Mouse (Mus musculus): ENCODE results near the gene Unk.

Unk gene

DNA sequence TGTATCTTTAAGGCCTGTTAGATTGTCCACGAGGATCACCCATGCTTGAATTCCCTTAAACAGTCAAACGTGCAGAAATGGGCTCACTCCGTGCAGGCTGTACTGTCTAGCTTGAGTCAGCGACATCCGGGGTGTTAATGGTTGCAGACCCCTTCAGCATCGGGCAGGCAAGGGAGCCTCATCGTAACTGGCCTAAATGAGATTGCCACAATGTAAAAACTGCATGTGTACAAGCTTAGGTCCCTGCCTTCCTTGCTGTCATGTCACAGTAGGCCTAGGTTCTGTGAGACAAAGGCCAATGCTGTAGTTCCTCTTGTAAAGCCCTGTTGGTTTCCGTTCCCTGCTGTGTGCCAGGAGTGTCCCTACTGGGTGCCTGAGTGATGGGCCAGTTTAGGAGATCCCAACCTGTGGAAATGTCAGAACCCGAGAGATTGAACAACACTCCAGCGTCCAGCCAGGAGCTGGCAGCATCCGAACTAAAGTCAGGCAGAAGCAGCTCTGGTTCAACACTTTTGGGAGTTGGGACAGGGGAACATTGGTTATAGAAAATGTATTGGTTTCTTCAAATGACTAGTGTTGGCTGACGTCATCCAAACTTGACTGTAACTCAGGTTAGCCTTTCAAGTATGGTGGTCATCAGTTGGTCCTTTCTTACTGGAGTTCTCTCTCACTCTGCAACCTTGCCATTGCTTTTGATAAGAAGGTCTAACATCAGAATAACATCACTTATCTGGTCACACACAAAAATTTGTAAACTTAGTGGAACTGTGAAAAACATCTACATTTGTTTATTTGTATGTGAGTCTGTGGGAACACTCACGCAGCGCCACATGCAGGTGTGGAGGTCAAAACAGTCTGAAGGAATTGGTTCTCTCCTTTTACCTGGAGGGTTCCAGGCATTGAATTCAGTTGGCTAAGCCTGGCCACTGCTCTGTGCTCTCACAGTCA, 1.1 kb downstream of the Unk start:
- peak; percentile 51 for DNase-seq (ENCODE audit: low read depth, low spot score)

DNA sequence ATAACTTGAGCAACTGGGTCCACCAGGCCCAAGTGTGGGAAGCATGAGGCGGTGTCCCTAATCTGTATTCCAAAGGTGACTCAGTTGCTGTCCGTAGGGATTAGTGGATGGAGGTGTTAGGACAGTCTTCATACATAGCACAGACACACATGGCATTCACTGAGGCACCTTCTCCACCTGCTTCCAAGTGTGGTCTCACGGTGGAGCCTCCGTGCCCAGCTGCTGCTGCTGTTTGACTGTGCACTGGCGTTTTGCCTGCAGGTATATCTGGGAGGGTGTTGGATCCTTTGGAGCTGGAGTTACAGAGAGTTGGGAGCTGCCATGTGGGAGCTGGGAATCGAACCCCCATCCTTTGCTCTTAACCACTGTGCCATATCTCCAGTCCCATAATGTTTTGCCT, 4.5 kb downstream of the Unk start:
- no peak for DNase-seq (ENCODE audit: low read depth, low spot score)

- no peak for DNase-seq (ENCODE audit: low read depth, low spot score)
Measured at GRCm38 (mm10) chr11:116036671-116037070, 6.5 kb downstream of the Unk start.

DNA sequence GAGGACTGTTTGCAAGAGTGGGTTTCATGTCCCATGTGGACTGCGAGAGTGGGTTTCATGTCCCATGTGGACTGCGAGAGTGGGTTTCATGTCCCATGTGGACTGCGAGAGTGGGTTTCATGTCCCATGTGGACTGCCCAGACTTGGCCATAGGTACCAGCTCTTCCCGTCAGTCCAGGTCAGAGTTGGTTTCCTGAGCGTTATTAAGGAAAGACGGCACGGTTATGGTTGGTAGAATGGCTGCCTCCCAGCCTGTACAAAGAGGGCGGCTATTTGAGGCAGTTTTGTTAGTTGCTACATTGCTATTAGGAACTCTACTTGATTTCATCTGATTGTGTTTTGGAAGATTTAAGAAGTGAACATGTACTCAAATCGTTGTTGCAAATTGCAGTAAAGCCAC, 7.7 kb downstream of the Unk start:
- no peak for DNase-seq (ENCODE audit: low read depth, low spot score)

DNA sequence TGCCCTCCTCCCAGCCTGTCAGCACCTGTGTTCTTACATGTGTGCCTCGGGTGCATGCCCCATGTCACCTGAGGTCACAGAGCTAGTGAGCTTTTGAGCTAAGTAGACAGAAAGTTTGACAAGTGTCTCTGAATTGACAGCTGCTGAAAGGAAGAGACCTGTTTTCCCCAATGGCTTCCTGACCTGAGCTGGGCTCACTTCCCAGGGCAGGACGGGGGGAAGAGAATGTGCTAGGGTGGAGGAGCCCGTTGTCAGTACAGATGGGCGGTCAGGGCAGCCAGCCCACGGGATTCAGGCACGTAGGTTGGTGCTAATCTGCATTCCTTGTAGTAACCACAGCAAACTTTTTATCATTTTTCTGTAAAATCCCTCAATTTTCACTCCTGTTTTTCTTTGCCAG, 10.5 kb downstream of the Unk start:
- no peak for DNase-seq (ENCODE audit: low read depth, low spot score)

GRCm38 (mm10) chr11:116041833-116042232, 11.7 kb downstream of the Unk start:
- DNase-seq (ENCODE audit: low read depth, low spot score) = no peak

DNA sequence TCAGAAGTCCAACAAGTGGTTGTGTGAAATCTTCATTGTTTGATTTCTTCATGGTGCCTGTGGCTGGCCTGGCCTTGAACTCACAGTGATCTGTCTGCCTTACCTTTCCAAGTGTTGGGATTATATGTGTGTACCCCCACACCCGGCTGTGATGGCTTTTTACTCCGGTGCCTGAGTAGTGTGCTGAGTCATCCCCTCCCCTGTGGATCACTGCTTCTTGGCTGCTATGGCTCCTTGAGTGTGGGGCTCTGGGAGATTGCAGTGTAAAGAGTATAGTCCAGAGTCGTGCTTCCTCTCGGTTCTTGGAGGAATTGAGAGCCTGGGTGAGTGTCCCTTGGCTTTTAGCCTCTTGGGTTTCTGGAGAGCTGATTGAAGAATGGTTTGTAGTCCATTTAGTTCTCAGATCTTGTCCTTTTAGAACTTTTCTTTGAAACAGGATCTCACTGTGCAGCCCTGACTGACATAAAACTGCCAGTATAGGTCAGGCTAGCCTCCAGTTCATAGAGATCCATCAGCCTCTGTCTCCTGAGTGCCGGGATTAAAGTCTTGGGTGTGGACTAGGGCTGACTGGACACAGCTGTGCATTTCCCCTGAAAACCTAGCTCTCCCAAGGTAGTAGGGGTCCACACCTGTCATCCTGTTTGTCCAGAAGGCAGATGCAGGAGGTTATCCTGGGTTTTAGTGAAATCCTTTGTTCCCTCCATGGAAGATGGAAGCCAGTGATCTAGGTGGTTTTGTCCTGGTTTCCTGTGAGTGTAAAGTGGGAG, 12.4 kb downstream of the Unk start:
- DNase-seq (ENCODE audit: low read depth, low spot score) = no peak

DNA sequence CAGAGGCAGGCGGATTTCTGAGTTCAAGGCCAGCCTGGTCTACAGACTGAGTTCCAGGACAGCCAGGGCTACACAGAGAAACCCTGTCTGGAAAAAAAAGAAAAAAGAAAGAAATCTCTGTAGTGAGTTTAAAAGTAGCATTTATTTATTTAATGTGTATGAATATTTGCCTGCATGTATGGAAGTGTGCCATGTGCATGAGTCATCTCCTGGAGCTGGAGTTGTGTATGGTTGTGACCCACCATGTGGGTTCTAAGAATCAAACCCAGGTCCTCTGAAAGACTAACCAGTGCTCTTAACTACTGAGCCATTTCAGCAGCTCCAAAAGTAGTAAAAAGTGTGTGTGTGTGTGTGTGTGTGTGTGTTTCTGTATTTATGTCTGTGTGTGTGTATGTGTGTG, 13.2 kb downstream of the Unk start:
- DNase-seq (ENCODE audit: low read depth, low spot score) = no peak

GRCm38 (mm10) chr11:116045173-116045572, 15.1 kb downstream of the Unk start:
- no peak for DNase-seq (ENCODE audit: low read depth, low spot score)

DNA sequence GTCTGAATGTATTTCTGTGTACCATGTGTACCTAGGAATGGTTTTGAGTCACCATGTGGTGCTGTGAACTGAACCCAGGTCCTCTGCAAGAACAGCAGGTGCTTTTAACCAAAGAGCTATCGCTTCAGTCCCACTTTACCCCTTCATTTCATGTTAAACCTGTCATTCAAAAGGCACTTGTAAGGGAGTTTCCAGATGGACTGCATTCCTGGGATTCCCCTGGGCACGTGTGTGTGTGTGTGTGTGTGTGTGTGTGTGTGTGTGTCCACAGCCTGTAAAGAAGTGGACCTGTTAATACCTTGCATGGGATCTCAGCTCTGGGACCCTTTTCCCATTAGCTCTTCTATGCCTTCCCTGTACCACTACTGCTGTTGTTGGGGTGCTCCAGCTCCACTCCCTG, 19.5 kb downstream of the Unk start:
- DNase-seq (ENCODE audit: low read depth, low spot score) = no peak

DNA sequence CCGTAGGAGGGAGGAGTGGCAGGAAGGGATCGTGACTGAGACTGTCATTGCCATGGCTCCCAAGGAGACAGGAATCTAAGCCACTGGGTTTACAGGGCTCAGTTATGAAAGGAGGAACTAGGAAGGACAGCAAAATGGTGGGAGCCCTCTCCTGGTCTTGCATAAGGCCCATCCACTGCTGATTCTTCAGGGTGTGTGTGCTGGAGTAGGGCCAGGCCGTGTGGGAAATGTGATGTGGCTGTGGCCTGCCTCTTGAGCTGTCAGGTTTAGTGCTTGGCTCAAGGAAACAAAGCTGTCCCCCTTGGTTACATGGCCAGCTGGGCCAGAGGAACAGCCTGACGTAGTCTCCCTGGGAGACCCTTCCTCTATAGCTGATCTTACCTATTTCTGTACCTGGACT, 20.1 kb downstream of the Unk start:
- DNase-seq (ENCODE audit: low read depth, low spot score) = no peak

DNA sequence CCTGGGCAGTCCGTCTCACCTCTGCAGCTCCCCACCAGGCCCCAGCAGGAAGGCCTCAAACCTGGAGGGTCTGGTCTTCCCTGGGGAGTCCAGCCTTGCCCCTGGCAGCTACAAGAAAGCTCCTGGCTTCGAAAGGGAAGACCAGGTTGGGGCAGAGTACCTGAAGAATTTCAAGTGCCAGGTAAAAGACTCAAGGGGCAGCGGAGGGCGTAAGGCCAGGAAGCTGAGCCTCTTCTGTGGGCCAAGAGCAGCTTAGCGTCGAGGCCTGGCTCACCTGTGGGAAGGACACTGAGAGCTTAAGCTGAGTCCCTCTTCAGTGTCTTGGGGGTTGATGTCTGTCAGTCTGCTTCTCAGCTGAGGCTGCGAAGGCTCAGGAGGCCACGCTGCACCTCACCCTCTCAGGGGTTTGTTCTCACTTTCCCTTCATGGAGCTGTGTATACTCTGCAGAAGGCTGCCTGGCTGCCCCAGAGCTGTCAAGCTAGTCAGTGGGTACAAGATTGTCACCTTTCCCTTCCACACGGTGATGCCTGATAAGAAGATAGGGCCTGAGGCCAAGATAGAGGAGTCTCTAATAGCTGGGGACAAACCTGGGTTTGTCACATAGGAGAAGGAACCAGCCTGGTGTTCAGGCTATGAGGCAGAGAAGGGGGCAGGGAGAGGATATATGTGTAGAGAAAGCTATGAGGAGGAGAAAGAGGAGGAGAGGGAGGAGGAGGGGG, 23.5 kb downstream of the Unk start:
- no peak for DNase-seq (ENCODE audit: low read depth, low spot score)

- DNase-seq (ENCODE audit: low read depth, low spot score) = no peak
Measured at GRCm38 (mm10) chr11:116055873-116056272, 25.8 kb downstream of the Unk start.

- DNase-seq (ENCODE audit: low read depth, low spot score) = peak; percentile 29
Measured at GRCm38 (mm10) chr11:116057237-116057881, 27.2 kb downstream of the Unk start.

GRCm38 (mm10) chr11:116058022-116058614, 28.0 kb downstream of the Unk start:
- DNase-seq (ENCODE audit: low read depth, low spot score) = no peak

- no peak for DNase-seq (ENCODE audit: low read depth, low spot score)
Measured at GRCm38 (mm10) chr11:116058868-116059690, 29.0 kb downstream of the Unk start.

GRCm38 (mm10) chr11:116059691-116060025, 29.5 kb downstream of the Unk start:
- DNase-seq (ENCODE audit: low read depth, low spot score) = no peak

- no peak for DNase-seq (ENCODE audit: low read depth, low spot score)
Measured at GRCm38 (mm10) chr11:116060596-116060995, 30.5 kb downstream of the Unk start.

DNA sequence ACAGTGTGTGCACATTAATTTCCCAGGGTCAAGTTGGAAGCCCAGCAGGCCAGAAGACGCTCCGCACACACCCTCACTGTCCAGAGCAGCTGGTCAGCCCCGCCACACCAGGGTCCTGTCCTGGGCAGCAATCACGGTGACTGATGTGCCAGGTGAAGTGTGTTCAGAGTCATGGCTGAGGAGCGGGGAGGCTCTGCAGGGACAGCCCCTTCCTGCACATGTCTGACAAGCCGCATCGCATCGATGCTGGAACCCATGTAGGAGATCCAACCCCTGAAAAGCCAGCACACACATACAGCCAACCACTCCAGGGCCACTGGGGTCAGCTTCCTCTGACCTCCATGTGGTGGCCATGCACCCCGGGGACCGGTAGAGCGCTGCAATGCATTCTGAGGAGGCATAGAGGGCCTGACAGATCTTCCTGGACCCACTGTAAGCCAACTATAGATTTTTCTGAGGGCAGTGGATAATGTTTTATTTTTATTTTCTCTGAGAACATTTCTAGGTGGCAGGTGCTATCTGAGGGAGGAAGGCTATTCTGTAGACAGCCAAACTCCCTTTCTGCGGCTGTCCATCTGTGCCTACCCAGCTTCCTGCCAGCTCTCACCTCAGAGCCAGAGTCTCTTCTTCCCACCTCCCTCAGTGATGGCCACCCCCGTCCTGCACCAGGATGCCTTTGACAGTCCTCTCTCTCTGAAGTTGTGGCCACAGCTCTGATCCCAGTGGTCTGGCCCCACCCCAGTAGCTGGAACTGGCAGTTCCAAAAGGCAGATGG, 31.7 kb downstream of the Unk start:
- no peak for DNase-seq (ENCODE audit: low read depth, low spot score)

DNA sequence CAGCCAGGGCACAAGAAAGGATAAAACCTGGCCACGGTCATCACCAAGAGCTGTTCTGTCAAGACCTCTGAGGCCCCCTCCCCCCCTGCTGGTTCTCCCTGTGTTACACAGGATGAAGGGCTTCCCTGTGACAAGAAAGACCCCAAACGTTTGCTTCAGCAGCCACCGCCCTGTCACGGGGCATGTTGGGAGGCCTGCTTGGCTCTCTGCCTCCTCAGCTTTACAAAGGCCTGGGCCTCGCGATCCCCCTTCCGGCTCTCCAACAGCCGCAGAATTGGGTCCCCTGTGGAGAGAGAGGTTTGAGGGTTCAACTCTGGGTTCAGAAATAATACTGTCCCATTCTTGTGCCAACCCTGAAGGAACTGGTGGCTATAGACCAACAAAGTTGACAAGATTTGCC, 32.4 kb downstream of the Unk start:
- no peak for DNase-seq (ENCODE audit: low read depth, low spot score)
